Mouse (Mus musculus) G1E (cell line): ENCODE data around the gene Tfap2d. TPM values are rescaled to one million over a fixed set of nuclear protein-coding genes. Genes with fewer than 3 reads are reported as not detected.

Experiments used
- ATAC-seq: 2 replicates; pipeline ENCODE4 v1.8.0; 2016; ENCODE audit warnings: mild to moderate bottlenecking; ENCODE audit not compliant: insufficient number of reproducible peaks, poor library complexity, low FRiP score, severe bottlenecking; ENCODE audit errors: extremely low read depth
- DNase-seq: peaks from one replicate; pipeline ENCODE4 v3.0.0; 2012; ENCODE audit warnings: low spot score
- H3K27me3 ChIP-seq: 2 replicates; pipeline ENCODE4 v1.6.1; 2012; ENCODE audit warnings: mild to moderate bottlenecking, low read length, inconsistent platforms; ENCODE audit not compliant: insufficient read depth
- H3K36me3 ChIP-seq: replicated peaks from 2 replicates; pipeline ENCODE3; 2012; ENCODE audit warnings: mild to moderate bottlenecking, inconsistent platforms
- H3K4me1 ChIP-seq: 2 replicates; pipeline ENCODE4 v1.6.1; 2012; ENCODE audit warnings: low read depth, low read length, inconsistent platforms, mixed read lengths; ENCODE audit not compliant: insufficient read depth
- H3K4me3 ChIP-seq: 2 replicates; pipeline ENCODE4 v1.5.1; 2012; ENCODE audit warnings: low read depth, mild to moderate bottlenecking, inconsistent platforms, low read length, moderate library complexity, mixed read lengths
- H3K9me3 ChIP-seq: replicated peaks from 2 replicates; pipeline ENCODE4 v1.6.1; 2012; ENCODE audit warnings: inconsistent platforms
- CTCF ChIP-seq: IDR thresholded peaks from 2 replicates; pipeline ENCODE4 v1.5.1; 2012; ENCODE audit warnings: low read depth, low read length, inconsistent platforms, mixed read lengths
- GATA1 ChIP-seq: IDR thresholded peaks from 2 replicates; pipeline ENCODE4 v1.6.1; 2012; ENCODE audit warnings: borderline replicate concordance, low read length, inconsistent platforms, mixed read lengths
- GATA2 ChIP-seq: IDR thresholded peaks from 2 replicates; pipeline ENCODE4 v1.6.1; 2012; ENCODE audit warnings: low read depth, low read length, inconsistent platforms, borderline replicate concordance
- POLR2AphosphoS5 ChIP-seq: IDR thresholded peaks from 2 replicates; pipeline ENCODE4 v1.6.1; 2012; ENCODE audit warnings: low read depth, low read length, inconsistent platforms; ENCODE audit not compliant: insufficient replicate concordance
- TAL1 ChIP-seq: conservative IDR thresholded peaks from 2 replicates; pipeline ENCODE4 v1.6.1; 2012; ENCODE audit warnings: low read depth, low read length, inconsistent platforms, mixed read lengths
- polyA plus RNA-seq: library from polyadenylated mRNA; stranded (reverse); fragments of >175 nt; gene quantifications from 2 replicates; pipeline ENCODE4 v1.2.3, GENCODE M21; 2012
- total RNA-seq, 2 experiments: library from RNA; stranded (forward) in 1 of 2; stranded (reverse) in 1 of 2; fragments of 200-1000 nt in 1 of 2; fragments of >200 nt in 1 of 2; fragmentation: Nextera tagmentation in 1 of 2; gene quantifications; 2 replicates each; pipeline ENCODE4 v1.2.3; 2014 to 2017

Gene Tfap2d
- total and polyA plus RNA-seq, 3 experiments = 2.2 TPM; not detected in 2

DNA sequence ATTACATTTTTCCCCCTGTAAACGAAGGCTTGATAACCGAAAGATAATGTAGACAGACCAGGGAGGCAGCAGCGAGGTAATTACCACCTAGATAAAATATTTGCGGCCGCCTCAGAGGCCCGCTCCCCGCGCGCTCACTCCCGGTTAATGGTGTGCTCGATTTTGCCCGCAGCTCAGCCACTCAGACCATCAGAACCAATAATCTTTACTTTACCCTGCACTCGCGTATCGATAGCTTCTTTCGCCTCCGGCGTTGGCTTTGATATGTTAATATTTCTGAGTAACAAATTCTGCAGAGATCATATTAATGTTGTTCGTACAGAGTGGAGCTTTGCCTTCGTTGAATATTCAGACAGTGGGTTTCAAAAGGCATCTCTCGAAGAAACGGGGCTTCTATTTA lies 8.2 kb downstream of the Tfap2d start:
- Histone ChIP-seq H3K4me3 (no peak overlapping the region), H3K4me1 (no peaks in the 10 kb centered on the region), H3K36me3 (no peaks in the 10 kb centered on the region), H3K9me3 (peaks cover 7% of the 10 kb centered on the region), H3K27me3 (no peaks in the 10 kb centered on the region)
- DNase-seq = no peak
- TF ChIP-seq GATA2 = no peak
- TF ChIP-seq CTCF = no peak
- TF ChIP-seq POLR2AphosphoS5 = no peak
- no peak for TF ChIP-seq GATA1
- no peak for TF ChIP-seq TAL1
- no peak for ATAC-seq

DNA sequence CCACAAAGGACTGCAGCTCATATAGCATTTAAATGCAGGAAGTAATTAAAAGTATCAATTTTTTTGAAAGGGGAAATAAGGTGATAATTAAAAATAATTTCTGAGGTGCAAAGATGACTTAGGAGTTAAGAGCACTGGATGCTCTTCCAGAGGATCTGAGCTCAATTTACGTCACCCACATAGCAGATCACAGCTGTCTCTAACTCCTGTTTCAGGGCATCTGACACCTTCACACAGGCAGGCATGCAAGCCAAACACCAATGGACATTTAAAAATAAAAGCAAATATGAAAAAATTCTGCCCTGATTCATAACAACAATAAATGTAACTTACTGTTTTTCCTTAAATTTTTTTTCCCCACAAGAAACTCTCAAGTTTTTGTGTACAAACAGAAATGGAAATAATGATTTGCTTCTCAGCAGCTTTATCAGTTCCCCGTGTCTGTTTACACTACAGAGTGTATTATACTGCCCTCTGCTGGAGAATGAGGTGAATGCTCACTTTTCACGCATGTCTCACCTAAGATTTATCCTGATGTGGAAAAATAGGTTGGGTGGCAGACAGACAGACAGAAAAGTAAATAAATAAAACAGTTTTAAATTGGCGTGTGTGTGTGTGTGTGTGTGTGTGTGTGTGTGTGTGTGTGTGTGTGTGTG lies 76.0 kb downstream of the Tfap2d start:
- H3K36me3 ChIP-seq = no peaks in the 10 kb centered on the region
- DNase-seq = no peak
- no peaks in the 10 kb centered on the region for H3K27me3 ChIP-seq
- no peaks in the 10 kb centered on the region for H3K9me3 ChIP-seq
- no peak overlapping the region for H3K4me3 ChIP-seq
- peak; percentile 34; the same call in 1 of the 2 replicates for ATAC-seq
- TF ChIP-seq CTCF = no peak
- TF ChIP-seq GATA2 = no peak
- no peak for TF ChIP-seq TAL1
- TF ChIP-seq GATA1 = no peak
- TF ChIP-seq POLR2AphosphoS5 = no peak
- no peaks in the 10 kb centered on the region for H3K4me1 ChIP-seq

DNA sequence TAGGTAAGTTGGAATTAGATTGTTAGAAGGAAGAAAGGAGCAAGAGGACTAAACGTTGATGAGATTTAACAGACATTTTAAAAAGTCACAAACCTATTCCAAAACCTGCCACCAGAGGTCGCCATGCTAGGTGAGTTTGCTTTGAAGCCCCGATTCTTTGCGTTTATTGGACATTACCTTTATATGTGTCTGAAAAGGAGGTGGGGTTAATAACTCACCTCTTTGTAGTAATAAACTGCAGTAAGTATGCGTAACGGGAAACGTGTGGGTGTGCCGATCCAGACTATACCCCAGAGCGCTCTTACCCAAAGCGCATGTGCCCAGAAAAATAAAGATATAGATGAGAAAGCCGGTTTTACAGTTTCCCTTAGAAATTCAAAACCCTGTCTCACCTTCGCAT lies 102.8 kb downstream of the Tfap2d start:
- Histone ChIP-seq H3K4me3 (no peak overlapping the region), H3K9me3 (peaks cover 4% of the 10 kb centered on the region; the same call in 1 of the 2 replicates), H3K4me1 (no peaks in the 10 kb centered on the region), H3K36me3 (no peaks in the 10 kb centered on the region), H3K27me3 (no peaks in the 10 kb centered on the region)
- DNase-seq = no peak
- peak; percentile 76 for TF ChIP-seq CTCF
- TF ChIP-seq TAL1 = no peak
- ATAC-seq = peak; percentile 25; the same call in 1 of the 2 replicates

DNA sequence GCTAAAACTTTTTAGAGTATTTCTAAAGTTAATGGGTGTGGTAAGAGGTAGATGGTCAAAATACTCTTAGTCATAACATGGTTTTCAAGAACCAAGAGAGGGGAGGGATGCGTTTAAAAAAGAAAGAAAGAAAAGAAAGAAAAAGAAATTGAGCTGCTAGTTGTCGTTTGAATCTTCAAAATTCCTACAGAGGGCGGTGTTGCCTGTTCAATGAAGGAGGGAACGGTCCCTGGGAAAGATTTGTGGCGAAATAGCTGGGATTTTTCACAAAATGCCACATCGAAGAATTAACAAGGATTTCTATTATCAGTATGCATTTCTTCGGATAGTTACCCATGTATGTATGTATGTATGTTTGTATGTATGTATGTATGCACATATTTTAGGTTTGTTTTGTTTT lies 103.4 kb downstream of the Tfap2d start:
- Histone ChIP-seq H3K27me3 (no peaks in the 10 kb centered on the region), H3K4me3 (no peak overlapping the region), H3K36me3 (no peaks in the 10 kb centered on the region), H3K4me1 (no peaks in the 10 kb centered on the region), H3K9me3 (peaks cover 4% of the 10 kb centered on the region; the same call in 1 of the 2 replicates)
- DNase-seq (no peak), ATAC-seq (no peak)
- no peak for TF ChIP-seq GATA1
- TF ChIP-seq CTCF = no peak

DNA sequence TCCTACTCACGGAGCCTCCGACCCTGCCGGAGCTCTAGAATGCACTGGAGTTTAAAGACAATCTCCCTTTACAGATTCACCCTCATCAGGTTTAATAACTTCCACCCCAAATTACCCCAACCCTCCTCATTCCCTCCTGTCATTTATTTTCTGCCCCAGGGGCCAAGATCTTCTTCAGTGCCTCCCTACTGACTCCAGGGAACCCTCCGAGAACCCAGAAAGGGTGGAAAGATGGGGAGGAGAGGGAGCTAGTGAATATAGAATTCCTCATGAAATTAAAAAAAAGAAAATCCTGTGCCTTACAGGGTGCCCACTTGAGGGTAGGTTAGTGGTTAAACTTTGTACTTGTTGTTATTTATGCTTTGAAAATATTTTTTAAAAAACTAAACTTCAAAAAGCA lies 104.8 kb downstream of the Tfap2d start:
- Histone ChIP-seq H3K4me3 (no peak overlapping the region), H3K4me1 (no peaks in the 10 kb centered on the region), H3K27me3 (no peaks in the 10 kb centered on the region), H3K9me3 (peaks cover 4% of the 10 kb centered on the region; the same call in 1 of the 2 replicates), H3K36me3 (no peaks in the 10 kb centered on the region)
- DNase-seq (no peak), ATAC-seq (no peak)
- no peak for TF ChIP-seq GATA2
- TF ChIP-seq POLR2AphosphoS5 = no peak
- TF ChIP-seq GATA1 = no peak
- TF ChIP-seq CTCF = no peak
- no peak for TF ChIP-seq TAL1

DNA sequence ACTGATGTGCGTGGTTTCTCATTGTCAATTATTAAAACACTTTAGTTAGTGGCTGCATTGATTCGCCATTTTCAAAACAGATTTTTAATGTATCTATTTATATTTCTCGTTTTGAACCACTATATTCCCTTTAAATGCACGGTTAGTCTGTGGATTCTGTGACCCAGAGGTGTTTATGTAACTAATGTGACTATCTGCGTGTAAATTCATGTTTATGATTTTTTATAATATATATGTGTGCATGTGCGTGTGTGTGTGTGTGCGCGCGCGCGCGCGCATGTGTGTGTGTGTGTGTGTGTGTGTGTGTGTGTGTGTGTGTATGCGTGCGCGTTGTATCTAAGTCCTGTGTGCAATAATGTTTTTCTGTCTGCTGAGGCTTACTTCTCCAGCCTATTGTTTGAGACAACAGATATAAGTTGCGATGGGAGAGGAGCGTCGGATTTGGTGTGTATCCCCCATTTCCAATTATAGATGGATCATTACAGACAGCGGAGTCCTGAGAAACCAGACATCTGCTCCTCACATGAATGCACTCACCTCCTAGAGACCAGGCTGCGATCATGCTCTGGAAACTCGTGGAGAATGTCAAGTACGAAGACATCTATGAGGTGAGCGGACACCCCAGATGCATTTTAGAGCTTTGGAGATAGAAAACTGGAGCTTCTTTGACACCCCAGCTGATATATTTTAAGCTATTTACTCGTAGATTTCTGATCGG lies 106.0 kb downstream of the Tfap2d start, which contains the start of gene Tfap2b:
Gene Tfap2b (plus strand): TSS at position 274 of the 718 bp plus-strand sequence.
- H3K36me3 ChIP-seq = no peaks in the 10 kb centered on the region
- no peaks in the 10 kb centered on the region for H3K4me1 ChIP-seq
- no peak within 1 kb of the TSS for H3K4me3 ChIP-seq
- DNase-seq = no peak
- H3K27me3 ChIP-seq = no peaks in the 10 kb centered on the region
- ATAC-seq = no peak
- H3K9me3 ChIP-seq = peaks cover 5% of the 10 kb centered on the region
- no peak for TF ChIP-seq TAL1
- no peak for TF ChIP-seq POLR2AphosphoS5
- no peak for TF ChIP-seq GATA2
- no peak for TF ChIP-seq CTCF

DNA sequence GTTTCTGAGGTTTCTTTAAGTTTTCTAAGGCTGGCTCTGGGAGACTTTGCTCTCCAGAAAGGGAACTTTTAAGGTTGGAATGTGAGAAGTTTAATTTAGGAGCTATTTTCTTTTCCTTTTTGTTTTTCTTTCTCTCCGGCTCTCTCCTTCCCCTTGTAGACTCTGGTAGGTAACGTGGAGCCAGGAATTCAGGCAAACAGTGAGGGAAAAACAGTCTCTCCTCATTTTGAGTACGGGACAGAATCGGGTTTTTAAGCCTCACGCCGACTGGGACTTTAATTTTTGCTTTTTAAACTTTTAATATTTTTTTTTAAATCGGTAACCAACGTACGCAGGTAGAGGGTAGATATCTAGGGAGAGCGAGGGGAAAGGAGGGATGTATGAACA lies 106.5 kb downstream of the Tfap2d start:
- H3K9me3 ChIP-seq = peaks cover 9% of the 10 kb centered on the region
- no peak for ATAC-seq
- no peaks in the 10 kb centered on the region for H3K4me1 ChIP-seq
- H3K27me3 ChIP-seq = no peaks in the 10 kb centered on the region
- TF ChIP-seq CTCF = no peak
- TF ChIP-seq GATA2 = no peak
- no peak overlapping the region for H3K4me3 ChIP-seq
- no peaks in the 10 kb centered on the region for H3K36me3 ChIP-seq
- no peak for DNase-seq
